Mouse (Mus musculus): ENCODE results near the gene Rnf38. TPM values are rescaled to one million over a fixed set of nuclear protein-coding genes. Genes with fewer than 3 reads are reported as not detected.

Rnf38 gene
- total and polyA plus RNA-seq, 3 experiments = 6.8 to 22.8 TPM; not detected in 1

DNA sequence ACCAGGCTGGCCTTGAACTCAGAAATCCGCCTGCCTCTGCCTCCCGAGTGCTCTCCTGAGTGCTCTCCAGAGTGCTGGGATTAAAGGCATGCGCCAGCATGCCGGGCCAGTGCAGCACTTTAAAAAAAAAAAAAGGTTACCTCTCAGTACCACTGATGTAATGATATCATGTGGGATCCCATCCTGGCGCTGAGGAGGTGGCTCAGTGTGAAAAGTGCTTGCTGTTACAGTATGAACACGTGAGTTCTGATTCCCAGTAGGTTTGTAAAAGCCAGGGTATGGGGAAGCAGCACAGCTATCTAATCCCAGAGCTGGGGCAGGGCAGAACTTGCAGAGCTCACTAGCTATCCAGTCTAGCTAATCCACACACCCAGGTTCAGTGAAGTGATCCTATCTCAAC, 33.8 kb upstream of the Rnf38 start:
- H3K9me3 ChIP-seq (replicated peaks; ENCODE audit: insufficient read depth, low read length) = no peaks in the 10 kb centered on the region
- no peak for DNase-seq (ENCODE audit: low read depth, low spot score)
- no peak overlapping the region for H3K9ac ChIP-seq (ENCODE audit: control insufficient read depth, low read depth, low read length, poor library complexity, severe bottlenecking)
- H3K27me3 ChIP-seq (ENCODE audit: control insufficient read depth in 1 of 2, insufficient read depth in 2 of 2, low read length in 2 of 2) = no peaks in the 10 kb centered on the region; a peak in 1 of 4 replicates
- TF ChIP-seq MYB (IDR thresholded peaks at IDR 0.05; ENCODE audit: low read depth, low read length) (no peak), SMC3 (IDR thresholded peaks at IDR 0.05; ENCODE audit: low read depth, low read length) (no peak), POLR2AphosphoS5 (IDR thresholded peaks at IDR 0.05; ENCODE audit: borderline replicate concordance, low read depth, low read length) (no peak), GATA1 (IDR thresholded peaks at IDR 0.05; ENCODE audit: low read depth, low read length) (no peak), UBTF (IDR thresholded peaks at IDR 0.05; ENCODE audit: borderline replicate concordance, insufficient read depth, low read depth, low read length) (no peak), EP300 (IDR thresholded peaks at IDR 0.05; ENCODE audit: low read depth in 1 of 2, low read length in 2 of 2) (no peak), MXI1 (IDR thresholded peaks at IDR 0.05; ENCODE audit: low read depth, low read length) (no peak), ZC3H11A (IDR thresholded peaks at IDR 0.05; ENCODE audit: low read depth, low read length) (no peak), TCF12 (IDR thresholded peaks at IDR 0.05; ENCODE audit: low read depth, low read length) (no peak), CHD1 (IDR thresholded peaks at IDR 0.05; ENCODE audit: low read depth, low read length) (no peak)
- no peaks in the 10 kb centered on the region for H3K79me2 ChIP-seq (ENCODE audit: control insufficient read depth, insufficient read depth, low read length, poor library complexity)
- H3K27ac ChIP-seq (ENCODE audit: control insufficient read depth, low read depth, low read length) = no peak overlapping the region
- peaks cover 0 to 2% of the 10 kb centered on the region in 2 experiments; a peak in 1 of 4 replicates for H3K36me3 ChIP-seq (ENCODE audit: control insufficient read depth in 1 of 2, insufficient read depth in 2 of 2, low read length in 2 of 2)
- H3K4me1 ChIP-seq (ENCODE audit: control insufficient read depth in 1 of 2, insufficient read depth in 2 of 2, low read length in 2 of 2) = no peaks in the 10 kb centered on the region; a peak in 1 of 4 replicates
- H3K4me3 ChIP-seq (ENCODE audit: control insufficient read depth in 1 of 2, insufficient read depth in 1 of 2, low read depth in 2 of 2, low read length in 2 of 2) = no peak overlapping the region

DNA sequence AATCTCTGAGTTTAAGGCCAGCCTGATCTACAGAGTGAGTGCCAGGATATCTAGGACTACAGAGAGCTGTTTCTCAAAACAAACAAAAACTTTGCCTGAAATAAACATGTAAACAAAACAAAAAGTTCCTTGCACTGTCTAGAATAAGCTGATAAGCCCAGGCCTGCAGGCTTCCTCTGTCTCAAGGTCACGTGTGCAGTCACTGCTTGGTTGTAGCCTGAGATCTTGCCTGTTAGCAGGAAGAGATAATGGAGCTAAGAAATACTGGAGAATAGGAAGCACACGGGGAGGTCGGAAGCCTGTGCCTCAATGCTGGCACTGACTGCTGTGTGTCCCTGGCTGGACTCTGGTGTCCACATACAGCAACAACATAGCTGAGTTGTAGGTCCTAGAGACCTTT, 31.9 kb upstream of the Rnf38 start:
- Histone ChIP-seq H3K27me3 (ENCODE audit: control insufficient read depth in 1 of 2, insufficient read depth in 2 of 2, low read length in 2 of 2) (no peaks in the 10 kb centered on the region; a peak in 1 of 4 replicates), H3K9me3 (replicated peaks; ENCODE audit: insufficient read depth, low read length) (no peaks in the 10 kb centered on the region), H3K9ac (ENCODE audit: control insufficient read depth, low read depth, low read length, poor library complexity, severe bottlenecking) (no peak overlapping the region), H3K4me1 (ENCODE audit: control insufficient read depth in 1 of 2, insufficient read depth in 2 of 2, low read length in 2 of 2) (peaks cover 0 to 4% of the 10 kb centered on the region in 2 experiments; a peak in 2 of 4 replicates), H3K36me3 (ENCODE audit: control insufficient read depth in 1 of 2, insufficient read depth in 2 of 2, low read length in 2 of 2) (peaks cover 0 to 4% of the 10 kb centered on the region in 2 experiments; a peak in 2 of 4 replicates), H3K79me2 (ENCODE audit: control insufficient read depth, insufficient read depth, low read length, poor library complexity) (no peaks in the 10 kb centered on the region), H3K4me3 (ENCODE audit: control insufficient read depth in 1 of 2, insufficient read depth in 1 of 2, low read depth in 2 of 2, low read length in 2 of 2) (no peak overlapping the region), H3K27ac (ENCODE audit: control insufficient read depth, low read depth, low read length) (no peak overlapping the region)
- peak; percentile 40 for DNase-seq (ENCODE audit: low read depth, low spot score)
- peak; percentile 37 to 70; a peak in 1 of 4 replicates for TF ChIP-seq USF2 (IDR thresholded peaks at IDR 0.05; ENCODE audit: borderline replicate concordance in 1 of 2, insufficient read depth in 1 of 2, low read depth in 1 of 2, low read length in 2 of 2)
- TF ChIP-seq E2F4 (IDR thresholded peaks at IDR 0.05; ENCODE audit: borderline replicate concordance, low read depth, low read length) = no peak
- TF ChIP-seq USF1 (IDR thresholded peaks at IDR 0.05; ENCODE audit: low read depth, low read length) = peak; percentile 93
- peak; percentile 73 for TF ChIP-seq MAX (IDR thresholded peaks at IDR 0.05; ENCODE audit: low read length)

DNA sequence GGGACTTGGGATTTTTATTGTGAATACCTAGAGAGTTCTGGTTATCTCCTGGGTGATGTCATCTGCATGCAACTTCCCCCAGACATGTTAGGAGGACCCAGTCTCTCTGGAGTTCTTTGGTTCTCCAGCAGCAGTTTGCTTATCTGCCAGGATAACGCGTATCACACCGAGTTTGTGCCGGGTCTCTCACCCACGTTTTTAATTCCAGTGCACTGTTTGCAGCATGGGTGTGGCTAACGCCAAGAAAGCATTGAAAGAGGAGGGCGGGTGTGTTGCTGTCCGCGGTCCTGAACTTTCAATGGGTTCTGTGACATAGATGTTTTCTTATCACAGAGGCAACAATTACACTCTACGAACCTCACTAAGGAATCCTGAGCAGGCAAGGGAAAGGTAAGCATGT, 26.7 kb upstream of the Rnf38 start:
- peak; percentile 86 for DNase-seq (ENCODE audit: low read depth, low spot score)
- H3K9ac ChIP-seq (ENCODE audit: control insufficient read depth, low read depth, low read length, poor library complexity, severe bottlenecking) = no peak overlapping the region
- H3K9me3 ChIP-seq (replicated peaks; ENCODE audit: insufficient read depth, low read length) = no peaks in the 10 kb centered on the region
- H3K36me3 ChIP-seq (ENCODE audit: control insufficient read depth in 1 of 2, insufficient read depth in 2 of 2, low read length in 2 of 2) = peaks cover 0 to 4% of the 10 kb centered on the region in 2 experiments; a peak in 2 of 4 replicates
- H3K79me2 ChIP-seq (ENCODE audit: control insufficient read depth, insufficient read depth, low read length, poor library complexity) = no peaks in the 10 kb centered on the region
- no peak overlapping the region for H3K27ac ChIP-seq (ENCODE audit: control insufficient read depth, low read depth, low read length)
- H3K4me1 ChIP-seq (ENCODE audit: control insufficient read depth in 1 of 2, insufficient read depth in 2 of 2, low read length in 2 of 2) = peaks cover 0 to 8% of the 10 kb centered on the region in 2 experiments; a peak in 1 of 4 replicates
- peaks cover 0 to 2% of the 10 kb centered on the region in 2 experiments; a peak in 2 of 4 replicates for H3K27me3 ChIP-seq (ENCODE audit: control insufficient read depth in 1 of 2, insufficient read depth in 2 of 2, low read length in 2 of 2)
- H3K4me3 ChIP-seq (ENCODE audit: control insufficient read depth in 1 of 2, insufficient read depth in 1 of 2, low read depth in 2 of 2, low read length in 2 of 2) = no peak overlapping the region
- TF ChIP-seq GABPA (IDR thresholded peaks at IDR 0.05; ENCODE audit: low read depth, low read length) (no peak), MAX (IDR thresholded peaks at IDR 0.05; ENCODE audit: low read length) (peak; percentile 77), EP300 (IDR thresholded peaks at IDR 0.05; ENCODE audit: low read depth in 1 of 2, low read length in 2 of 2) (peak; percentile 6 to 62; a peak in 1 of 4 replicates), POLR2AphosphoS5 (IDR thresholded peaks at IDR 0.05; ENCODE audit: borderline replicate concordance, low read depth, low read length) (no peak), JUND (IDR thresholded peaks at IDR 0.05; ENCODE audit: low read depth, low read length) (no peak), POLR2AphosphoS2 (IDR thresholded peaks at IDR 0.05; ENCODE audit: low read length) (no peak), MXI1 (IDR thresholded peaks at IDR 0.05; ENCODE audit: low read depth, low read length) (peak; percentile 99), POLR2A (IDR thresholded peaks at IDR 0.05; ENCODE audit: control insufficient read depth in 1 of 2, insufficient read depth in 1 of 2, low read depth in 1 of 2, low read length in 2 of 2, poor library complexity in 1 of 2) (no peak), ZKSCAN1 (IDR thresholded peaks at IDR 0.05; ENCODE audit: low read depth, low read length) (no peak), GATA1 (IDR thresholded peaks at IDR 0.05; ENCODE audit: low read depth, low read length) (0 out of 2 replicates have a peak, but pooled peaks have one; percentile 38), MAZ (IDR thresholded peaks at IDR 0.05; ENCODE audit: low read depth, low read length) (peak; percentile 44; the same call in 1 of the 2 replicates), ETS1 (IDR thresholded peaks at IDR 0.05; ENCODE audit: low read depth, low read length) (peak; percentile 54; the same call in 1 of the 2 replicates), TCF12 (IDR thresholded peaks at IDR 0.05; ENCODE audit: low read depth, low read length) (peak; percentile 47; the same call in 1 of the 2 replicates), SMC3 (IDR thresholded peaks at IDR 0.05; ENCODE audit: low read depth, low read length) (no peak), SIN3A (IDR thresholded peaks at IDR 0.05; ENCODE audit: low read length) (peak; percentile 98)

Data from MEL (cell line).